Mouse (Mus musculus): Measurements from ENCODE around the gene 6030452D12Rik.

DNA sequence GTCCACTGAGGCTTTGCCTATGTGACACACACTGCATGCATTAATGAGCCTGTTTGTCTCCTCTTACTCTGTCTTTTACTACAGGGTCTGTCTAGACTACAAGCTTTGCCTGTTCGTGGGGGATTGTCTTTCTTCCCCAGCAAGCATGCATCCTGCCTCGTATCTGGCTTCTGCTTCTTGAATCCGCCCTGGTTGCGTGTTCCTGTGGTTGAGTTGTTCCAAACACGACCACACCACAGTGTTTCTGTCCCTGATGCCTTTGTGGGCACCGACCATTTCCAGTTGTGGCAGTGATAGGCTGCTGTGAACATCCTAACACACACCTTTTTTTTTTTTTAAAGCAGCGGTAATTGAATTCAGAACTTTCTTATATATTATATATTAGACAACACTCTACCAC is 33.4 kb downstream of the 6030452D12Rik start:
- TF ChIP-seq CTCF (IDR thresholded peaks at IDR 0.05; ENCODE audit: low read depth, low read length) (no peak), GATA1 (IDR thresholded peaks at IDR 0.05; ENCODE audit: borderline replicate concordance, low read length) (no peak), POLR2AphosphoS5 (IDR thresholded peaks at IDR 0.05; ENCODE audit: insufficient replicate concordance, low read depth, low read length) (no peak)
